ENCODE assay signal across 23 mouse cellular contexts in genomic region chr10:20513461-20513860, GRCm38 (mm10).
DNase-seq lines count a peak whose midpoint lies in the region; ATAC-seq and TF ChIP-seq lines count a peak whose summit lies in the region.
"Had no signal": no experiment of that assay in that cellular context is flagged by ENCODE, and none has a peak within 500 bp of the region (broad histone marks: within the 10 kb centered on the region; RNA-seq: fewer than 3 reads in every experiment).

No protein-coding gene starts in this region.

- no peaks in the 10 kb centered on the region for H3K36me3 ChIP-seq in heart, embryonic 12.5 days
- H3K36me3 ChIP-seq in liver, adult 2 months (ENCODE audit: control insufficient read depth, insufficient read depth, low read length): peaks cover 1% of the 10 kb centered on the region; the same call in 1 of the 2 replicates
- no peaks in the 10 kb centered on the region for H3K36me3 ChIP-seq in liver, postnatal 0 days (replicated peaks; ENCODE audit: insufficient read depth, low read length)
- H3K36me3 ChIP-seq in lung, postnatal 0 days (ENCODE audit: insufficient read depth, low read length): no peaks in the 10 kb centered on the region
- H3K36me3 ChIP-seq in thymus, adult 2 months (ENCODE audit: control insufficient read depth, insufficient read depth, low read length): no peaks in the 10 kb centered on the region
- H3K36me3 ChIP-seq: embryonic facial prominence, embryonic 15.5 days; heart, embryonic 13.5 days; hindbrain, embryonic 15.5 days; midbrain, embryonic 13.5 days had no signal

- no peak for ATAC-seq in heart, embryonic 12.5 days (ENCODE audit: insufficient number of reproducible peaks, low FRiP score)
- ATAC-seq in liver, postnatal 0 days: no peak
- peak; percentile 93 for ATAC-seq in lung, postnatal 0 days
- ATAC-seq: forebrain, postnatal 0 days; midbrain, embryonic 13.5 days; Patski had no signal

- no peak overlapping the region for H3K4me3 ChIP-seq in heart, embryonic 12.5 days
- H3K4me3 ChIP-seq in liver, adult 2 months (ENCODE audit: insufficient read depth, low read depth, low read length): no peak overlapping the region
- H3K4me3 ChIP-seq in liver, postnatal 0 days (ENCODE audit: low read depth, low read length): no peak overlapping the region
- no peak overlapping the region for H3K4me3 ChIP-seq in lung, postnatal 0 days (ENCODE audit: low read depth, low read length)
- no peak overlapping the region for H3K4me3 ChIP-seq in thymus, adult 2 months (ENCODE audit: control insufficient read depth, insufficient read depth, low read length)
- H3K4me3 ChIP-seq: embryonic facial prominence, embryonic 15.5 days; heart, embryonic 13.5 days; hindbrain, embryonic 15.5 days; megakaryocyte, embryonic 14.5 days; midbrain, embryonic 13.5 days had no signal

- no peak overlapping the region for H3K4me2 ChIP-seq in heart, embryonic 12.5 days
- no peak overlapping the region for H3K4me2 ChIP-seq in liver, postnatal 0 days (ENCODE audit: low read depth, low read length)
- no peak overlapping the region for H3K4me2 ChIP-seq in lung, postnatal 0 days (replicated peaks; ENCODE audit: low read depth, low read length)
- H3K4me2 ChIP-seq: embryonic facial prominence, embryonic 15.5 days; heart, embryonic 13.5 days; hindbrain, embryonic 15.5 days; liver, embryonic 11.5 days; lung, embryonic 14.5 days; midbrain, embryonic 13.5 days had no signal

- TF ChIP-seq CTCF in liver, adult 2 months (IDR thresholded peaks at IDR 0.05; ENCODE audit: low read depth, low read length): no peak
- TF ChIP-seq CTCF in liver, postnatal 0 days (IDR thresholded peaks at IDR 0.05; ENCODE audit: low read depth): no peak
- no peak for TF ChIP-seq CTCF in lung, postnatal 0 days (IDR thresholded peaks at IDR 0.05)
- no peak for TF ChIP-seq CTCF in thymus, adult 2 months (IDR thresholded peaks at IDR 0.05; ENCODE audit: borderline replicate concordance, control insufficient read depth, extremely low read depth, insufficient read depth, low read length, poor library complexity)

- TF ChIP-seq EP300 in liver, postnatal 0 days (IDR thresholded peaks at IDR 0.05; ENCODE audit: low read depth): no peak
- TF ChIP-seq EP300 in lung, postnatal 0 days (IDR thresholded peaks at IDR 0.05): peak; percentile 65

- WGBS in heart, embryonic 12.5 days: 77% methylated on average over 5 of the region's 5 CpGs
- 82% methylated on average over 5 of the region's 5 CpGs for WGBS in liver, adult 2 months
- WGBS in liver, postnatal 0 days (ENCODE audit: insufficient replicate concordance): 80% methylated on average over 5 of the region's 5 CpGs
- WGBS in lung, postnatal 0 days: 71% methylated on average over 5 of the region's 5 CpGs
- WGBS in thymus, adult 2 months: 90% methylated on average over 5 of the region's 5 CpGs

- H3K27me3 ChIP-seq in heart, embryonic 12.5 days (replicated peaks): no peaks in the 10 kb centered on the region
- H3K27me3 ChIP-seq in liver, adult 2 months (ENCODE audit: control insufficient read depth, insufficient read depth, low read length): no peaks in the 10 kb centered on the region
- no peaks in the 10 kb centered on the region for H3K27me3 ChIP-seq in liver, postnatal 0 days (ENCODE audit: insufficient read depth, low read length)
- H3K27me3 ChIP-seq in lung, postnatal 0 days (replicated peaks; ENCODE audit: insufficient read depth, low read length): no peaks in the 10 kb centered on the region
- no peaks in the 10 kb centered on the region for H3K27me3 ChIP-seq in thymus, adult 2 months (ENCODE audit: control insufficient read depth, insufficient read depth, low read length)
- H3K27me3 ChIP-seq: CH12.LX; embryonic facial prominence, embryonic 15.5 days; heart, embryonic 13.5 days; hindbrain, embryonic 15.5 days; midbrain, embryonic 13.5 days had no signal

- no peaks in the 10 kb centered on the region for H3K9me3 ChIP-seq in heart, embryonic 12.5 days (replicated peaks)
- H3K9me3 ChIP-seq in liver, postnatal 0 days (ENCODE audit: low read length): no peaks in the 10 kb centered on the region
- no peaks in the 10 kb centered on the region for H3K9me3 ChIP-seq in lung, postnatal 0 days (ENCODE audit: low read length)
- H3K9me3 ChIP-seq: embryonic facial prominence, embryonic 15.5 days; G1E; heart, embryonic 13.5 days; hindbrain, embryonic 15.5 days; megakaryocyte, embryonic 14.5 days; midbrain, embryonic 13.5 days had no signal

- peaks cover 7% of the 10 kb centered on the region; the same call in 1 of the 2 replicates for H3K79me2 ChIP-seq in liver, adult 2 months (ENCODE audit: control insufficient read depth, insufficient read depth, low read length)

- peak; percentile 97 for DNase-seq in heart, adult 11 months
- DNase-seq in liver, adult 2 months (ENCODE audit: extremely low read depth, low read depth, low spot score): peak; percentile 58
- no peak for DNase-seq in liver, postnatal 0 days
- DNase-seq in lung, postnatal 0 days (ENCODE audit: low spot score): peak; percentile 76
- DNase-seq in skeletal muscle tissue, adult 2 months (ENCODE audit: low read depth, low spot score): peak; percentile 87
- no peak for DNase-seq in thymus, adult 2 months
- DNase-seq: adrenal gland, postnatal 36 days; cerebellum, adult 9-10 months; forebrain, postnatal 0 days; kidney, adult 2 months; kidney, postnatal 14 days; lung, embryonic 14.5 days; thymus, postnatal 25 days had no signal

- peaks cover 17% of the 10 kb centered on the region for H3K4me1 ChIP-seq in heart, embryonic 12.5 days (replicated peaks)
- 0 out of 2 replicates have a peak, but pooled peaks cover 9% of the 10 kb centered on the region for H3K4me1 ChIP-seq in liver, adult 2 months (ENCODE audit: control insufficient read depth, insufficient read depth, low read length)
- no peaks in the 10 kb centered on the region for H3K4me1 ChIP-seq in liver, postnatal 0 days (ENCODE audit: insufficient read depth)
- H3K4me1 ChIP-seq in lung, postnatal 0 days (ENCODE audit: insufficient read depth, low read depth, low read length): no peaks in the 10 kb centered on the region
- H3K4me1 ChIP-seq in thymus, adult 2 months (replicated peaks; ENCODE audit: control insufficient read depth, insufficient read depth, low read length): peaks cover 5% of the 10 kb centered on the region; the same call in 1 of the 2 replicates
- H3K4me1 ChIP-seq: hindbrain, embryonic 15.5 days; midbrain, embryonic 13.5 days had no signal

- no peak overlapping the region for H3K9ac ChIP-seq in heart, embryonic 12.5 days
- H3K9ac ChIP-seq in liver, adult 2 months (ENCODE audit: low read depth, low read length): no peak overlapping the region
- H3K9ac ChIP-seq in liver, postnatal 0 days (replicated peaks): no peak overlapping the region
- no peak overlapping the region for H3K9ac ChIP-seq in lung, postnatal 0 days (replicated peaks; ENCODE audit: low read depth)
- H3K9ac ChIP-seq: embryonic facial prominence, embryonic 15.5 days; forebrain, postnatal 0 days; heart, embryonic 13.5 days; hindbrain, embryonic 15.5 days; lung, embryonic 14.5 days; midbrain, embryonic 13.5 days had no signal

- no peak for TF ChIP-seq POLR2A in liver, adult 2 months (IDR thresholded peaks at IDR 0.05; ENCODE audit: extremely low read depth, insufficient read depth, low read length)
- TF ChIP-seq POLR2A in thymus, adult 2 months (IDR thresholded peaks at IDR 0.05; ENCODE audit: control insufficient read depth, extremely low read depth, insufficient read depth, low read length, poor library complexity): no peak

- no peak overlapping the region for H3K27ac ChIP-seq in heart, embryonic 12.5 days (ENCODE audit: poor library complexity, severe bottlenecking)
- no peak overlapping the region for H3K27ac ChIP-seq in liver, adult 2 months (replicated peaks; ENCODE audit: insufficient read depth, low read depth, low read length)
- H3K27ac ChIP-seq in liver, postnatal 0 days (ENCODE audit: low read depth): no peak overlapping the region
- no peak overlapping the region for H3K27ac ChIP-seq in lung, postnatal 0 days (ENCODE audit: low read length)
- no peak overlapping the region for H3K27ac ChIP-seq in thymus, adult 2 months (ENCODE audit: control insufficient read depth, insufficient read depth, low read length)
- H3K27ac ChIP-seq: embryonic facial prominence, embryonic 15.5 days; heart, embryonic 13.5 days; hindbrain, embryonic 15.5 days; midbrain, embryonic 13.5 days had no signal

Comparison
In these comparisons a context has a peak if more than half of its experiments do, and no peak if none do; other contexts are left out.
1. DNase-seq: peak in heart, adult 11 months (single experiment), liver, adult 2 months (single experiment), lung, postnatal 0 days (single experiment) and skeletal muscle tissue, adult 2 months (single experiment); none in liver, postnatal 0 days (single experiment) and thymus, adult 2 months (single experiment).